Mouse (Mus musculus): ENCODE results near the gene Atg4c.

The Atg4c gene

DNA sequence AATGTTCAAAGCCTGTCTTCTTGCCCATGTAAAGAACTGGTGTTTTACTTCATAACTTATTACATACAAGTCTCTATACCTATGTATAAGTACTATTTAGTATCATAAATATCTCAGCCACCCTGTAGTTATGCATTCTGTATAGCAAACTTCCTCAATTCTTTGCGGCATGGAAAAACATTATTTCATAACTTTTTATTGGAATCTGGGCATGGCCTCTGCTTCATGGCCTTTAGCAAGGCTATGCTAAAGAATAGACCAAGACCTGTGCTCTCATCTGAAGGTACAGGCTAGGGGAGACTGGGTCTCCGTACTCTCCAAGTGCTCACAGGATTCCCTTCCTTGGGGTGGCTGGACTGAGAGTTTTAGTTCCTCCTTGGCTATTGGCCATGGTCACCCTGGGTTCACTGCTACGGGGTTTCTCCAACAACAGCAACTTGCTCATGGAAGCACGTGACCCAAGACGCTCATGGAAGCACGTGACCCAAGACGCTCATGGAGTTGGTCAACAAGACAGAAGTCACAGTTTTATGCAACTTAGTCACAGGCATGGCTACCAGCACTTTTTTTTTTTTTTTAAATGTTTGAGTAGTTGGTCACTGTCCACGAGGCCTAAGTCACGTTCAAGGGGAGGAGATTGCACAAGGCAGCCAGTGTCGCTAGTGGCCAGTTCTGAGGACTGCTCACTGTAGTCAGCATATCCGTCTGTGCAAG lies 7.2 kb upstream of the Atg4c start:
- DNase-seq (ENCODE audit: low read depth), result no peak

DNA sequence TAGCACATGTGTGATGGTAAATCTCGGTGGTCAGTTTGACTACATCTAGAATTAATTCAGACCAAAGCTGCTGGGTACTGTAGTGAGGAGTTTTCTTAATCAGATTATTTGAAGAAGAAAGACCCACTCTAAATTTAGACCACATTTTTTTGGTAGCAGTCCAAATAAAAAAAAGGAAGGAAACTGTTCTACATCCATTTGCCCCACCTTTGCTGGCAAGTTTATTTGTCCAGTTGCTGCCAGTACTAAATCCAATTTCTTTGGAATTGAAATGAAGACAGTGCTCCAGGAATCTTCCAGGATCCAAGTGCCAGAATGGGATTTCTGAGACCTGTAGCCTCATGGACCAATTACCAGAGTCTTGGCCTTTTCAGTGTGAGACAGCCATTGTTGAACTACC lies 1.1 kb upstream of the Atg4c start:
- no peak for DNase-seq (ENCODE audit: low read depth)

DNA sequence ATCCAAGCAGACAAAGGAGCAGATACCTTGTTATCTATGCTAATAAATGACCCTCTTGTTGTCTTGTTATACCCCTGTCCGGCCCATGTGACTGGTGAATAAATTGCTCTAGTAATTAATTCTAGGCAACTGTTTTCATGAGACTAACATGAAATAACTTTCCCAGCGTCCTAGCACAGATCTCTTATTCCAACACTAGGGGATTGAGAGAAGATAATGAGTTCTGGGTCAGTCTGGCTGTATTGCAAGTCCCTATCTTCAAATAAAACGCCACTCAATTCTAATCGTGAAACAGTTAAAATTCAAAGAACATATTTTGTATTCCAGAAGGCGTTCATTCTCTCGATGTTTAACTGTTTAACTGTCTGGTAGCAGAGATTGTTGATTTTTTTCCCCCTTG lies 520 bp upstream of the Atg4c start:
- no peak for DNase-seq (ENCODE audit: low read depth)

DNA sequence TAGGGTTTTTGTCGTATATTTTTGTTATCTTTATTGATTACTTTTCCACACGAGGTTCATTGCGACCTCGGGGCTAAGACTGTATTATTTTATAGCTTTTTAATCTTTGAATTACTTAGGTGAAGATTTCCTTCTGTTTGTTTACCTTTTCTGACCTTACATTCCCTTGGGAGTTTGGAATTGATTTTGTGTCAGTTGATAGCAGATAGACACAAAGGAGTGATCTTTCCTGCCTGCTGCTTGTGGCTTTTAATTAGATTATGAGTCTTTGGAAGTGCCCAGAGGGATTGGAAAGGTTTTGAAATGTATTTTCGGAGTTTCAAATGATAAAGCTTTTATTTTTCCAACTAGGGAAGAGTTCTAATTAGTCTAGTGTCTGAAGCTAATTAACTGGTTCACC lies 1.1 kb downstream of the Atg4c start:
- no peak for DNase-seq (ENCODE audit: low read depth)

DNA sequence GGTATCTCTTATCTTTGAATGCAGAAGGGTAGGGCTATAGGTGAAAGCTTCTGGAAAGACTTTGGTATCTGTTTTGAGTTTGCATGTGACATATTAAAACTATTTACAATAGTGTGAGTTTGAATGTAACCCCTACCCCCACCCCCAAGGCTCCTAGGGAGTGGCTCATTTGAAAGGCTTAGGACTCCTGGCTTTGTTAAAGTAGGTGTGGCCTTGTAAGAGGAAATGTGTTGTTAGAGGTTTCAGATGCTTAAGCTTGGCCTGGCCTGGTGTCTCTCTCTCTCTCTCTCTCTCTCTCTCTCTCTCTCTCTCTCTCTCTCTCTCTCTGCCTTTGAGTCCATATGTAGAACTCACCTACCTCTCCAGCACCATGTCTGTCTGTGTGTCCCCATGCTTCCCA lies 5.0 kb downstream of the Atg4c start:
- DNase-seq (ENCODE audit: low read depth), result no peak

DNA sequence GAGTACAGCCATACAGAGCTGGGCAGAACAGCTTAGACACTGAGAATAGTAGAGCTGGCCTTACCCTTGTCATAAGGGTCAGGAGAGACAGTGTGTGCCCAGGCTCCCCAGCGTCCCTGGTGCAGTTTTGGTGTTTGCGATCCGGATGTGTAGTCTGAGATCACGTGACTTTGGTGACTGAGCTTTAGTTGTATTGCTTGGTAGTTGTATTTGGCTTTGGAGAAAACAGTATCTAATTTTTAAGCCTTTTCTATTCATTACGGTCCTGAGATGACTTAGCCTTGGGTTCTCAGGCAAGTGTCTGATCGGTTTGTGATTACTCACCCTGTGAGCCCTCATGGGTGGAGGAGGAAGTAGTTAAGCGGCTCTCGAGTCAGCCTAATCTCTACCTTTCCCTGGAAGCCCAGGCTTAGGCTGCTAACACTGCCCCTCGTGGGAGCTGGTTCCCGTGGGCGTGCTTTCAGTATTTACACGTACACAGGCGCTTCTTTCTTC lies 6.1 kb downstream of the Atg4c start:
- DNase-seq (ENCODE audit: low read depth), result no peak

DNA sequence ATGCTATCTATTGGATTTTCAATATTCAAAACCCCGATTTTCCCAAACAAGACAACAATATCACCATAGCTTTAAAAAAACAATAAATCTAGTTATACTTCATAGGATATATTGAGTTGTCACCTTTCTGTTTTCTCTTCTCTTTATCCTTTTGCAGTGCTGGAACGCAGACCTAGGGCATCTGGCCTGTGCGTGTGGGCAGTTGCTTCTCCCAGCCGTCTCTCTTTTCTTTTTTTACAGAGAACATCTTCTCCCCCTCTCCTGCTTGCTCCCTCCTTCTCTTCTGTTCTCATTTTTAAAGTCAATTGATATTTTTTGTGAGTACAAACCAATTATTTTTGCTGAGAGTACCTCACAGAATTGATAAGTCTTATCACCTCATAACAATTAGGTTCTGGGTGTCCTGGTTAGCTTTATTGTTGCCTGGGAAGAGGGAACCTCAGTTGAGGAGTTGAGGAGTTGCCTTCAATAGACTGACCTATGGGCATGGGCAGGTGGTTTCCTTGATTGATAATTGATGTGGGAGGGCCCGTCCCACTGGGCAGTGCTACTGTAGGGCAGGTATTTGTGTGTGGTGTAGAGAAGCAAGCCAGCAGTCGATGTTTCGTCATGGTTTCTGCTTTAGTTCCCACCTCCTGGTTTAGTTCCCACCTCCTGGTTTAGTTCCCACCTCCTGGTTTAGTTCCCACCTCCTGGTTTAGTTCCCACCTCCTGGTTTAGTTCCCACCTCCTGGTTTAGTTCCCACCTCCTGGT lies 6.8 kb downstream of the Atg4c start:
- no peak for DNase-seq (ENCODE audit: low read depth)

DNA sequence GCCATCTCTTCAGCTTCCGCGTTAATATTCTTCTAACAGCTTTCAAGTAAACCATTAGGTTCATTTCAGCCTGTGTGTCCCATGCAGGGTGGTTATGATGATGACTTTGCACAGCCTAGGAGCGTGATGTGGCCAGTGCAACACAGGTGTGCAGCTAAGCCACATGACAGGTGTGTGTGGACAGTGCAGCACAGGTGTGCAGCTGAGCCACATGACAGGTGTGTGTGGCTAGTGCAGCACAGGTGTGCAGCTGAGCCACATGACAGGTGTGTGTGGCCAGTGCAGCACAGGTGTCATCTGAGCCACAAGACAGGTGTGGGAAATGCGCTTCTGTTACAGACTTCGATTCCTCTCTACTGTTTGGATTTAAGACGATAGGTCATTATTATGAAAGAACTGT lies 12.0 kb downstream of the Atg4c start:
- DNase-seq (ENCODE audit: low read depth), result no peak

DNA sequence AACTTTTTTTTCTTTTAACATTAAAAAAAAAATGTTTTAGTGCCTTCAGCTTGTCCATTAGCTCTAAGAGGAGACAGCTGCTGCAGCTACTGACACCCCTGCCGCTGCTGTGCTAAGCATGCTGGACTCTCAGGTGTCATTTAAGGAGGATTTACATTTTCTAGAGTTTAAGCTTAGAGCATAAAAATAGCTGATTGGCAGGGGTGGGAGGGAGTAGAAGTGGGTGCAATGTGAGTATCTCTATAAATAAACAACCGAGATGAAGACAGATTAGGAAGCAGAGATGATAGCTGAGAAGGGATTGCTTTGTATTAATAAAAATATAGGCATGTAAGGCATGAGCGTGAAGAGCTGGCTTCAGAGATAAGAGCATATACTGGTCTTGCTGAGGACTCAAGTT lies 12.6 kb downstream of the Atg4c start:
- no peak for DNase-seq (ENCODE audit: low read depth)

DNA sequence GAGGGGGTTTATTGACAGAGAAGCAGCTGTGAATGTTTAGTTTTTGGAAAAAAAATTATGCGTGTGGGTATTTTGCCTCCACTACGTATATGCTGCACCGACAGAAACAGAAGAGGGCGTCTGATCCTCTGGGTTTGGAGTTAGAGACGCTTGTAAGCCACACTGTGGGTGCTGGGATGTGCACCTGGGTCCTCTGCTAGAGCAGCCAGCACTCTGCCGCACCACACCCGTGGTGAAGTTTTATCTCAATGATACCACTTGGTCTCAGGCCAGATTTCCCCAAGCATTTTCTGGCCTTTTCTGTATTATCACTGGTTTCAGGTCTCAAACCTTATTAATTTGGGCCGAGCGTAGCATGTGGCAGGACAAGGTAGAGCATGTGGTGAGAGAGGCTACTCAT lies 16.4 kb downstream of the Atg4c start:
- DNase-seq (ENCODE audit: low read depth), result no peak

DNA sequence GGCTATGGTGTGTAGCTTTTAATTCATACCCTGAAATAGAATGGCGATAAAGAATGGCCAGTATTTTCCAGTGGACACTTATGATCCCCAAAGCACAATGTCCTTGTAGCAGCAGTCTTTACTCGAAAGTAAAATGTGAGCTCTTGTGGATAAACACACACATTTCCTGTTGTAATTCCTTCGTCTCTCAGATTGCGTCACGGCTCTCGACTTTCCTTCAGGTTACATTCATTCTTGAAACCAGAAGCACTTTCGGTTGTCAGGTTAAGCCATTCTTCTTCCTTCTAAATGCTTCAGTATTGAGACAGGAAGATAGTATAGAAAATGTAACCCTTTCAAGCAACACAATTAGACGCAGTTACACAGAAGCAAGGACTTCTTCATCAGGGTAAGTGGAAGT lies 17.9 kb downstream of the Atg4c start:
- DNase-seq (ENCODE audit: low read depth), result no peak

DNA sequence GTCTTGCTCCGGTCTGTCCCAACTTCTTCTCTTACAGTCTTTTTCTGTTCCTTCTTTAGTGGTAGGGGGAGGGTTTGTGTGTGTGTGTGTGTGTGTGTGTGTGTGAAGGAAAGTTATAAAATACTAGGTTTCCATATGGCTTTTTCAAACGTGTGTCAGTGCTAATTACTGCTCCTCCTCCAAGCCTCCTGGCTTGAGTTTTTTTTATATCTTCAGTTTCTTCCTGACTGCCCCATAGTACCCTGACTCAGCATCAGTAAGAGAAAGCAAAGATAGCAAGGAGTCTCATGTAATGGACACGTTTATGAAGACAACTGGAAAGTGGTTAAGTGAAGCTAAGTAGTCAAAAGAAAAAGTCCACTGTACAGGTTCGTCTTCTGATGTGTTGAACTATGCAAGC lies 19.4 kb downstream of the Atg4c start:
- DNase-seq (ENCODE audit: low read depth), result no peak

DNA sequence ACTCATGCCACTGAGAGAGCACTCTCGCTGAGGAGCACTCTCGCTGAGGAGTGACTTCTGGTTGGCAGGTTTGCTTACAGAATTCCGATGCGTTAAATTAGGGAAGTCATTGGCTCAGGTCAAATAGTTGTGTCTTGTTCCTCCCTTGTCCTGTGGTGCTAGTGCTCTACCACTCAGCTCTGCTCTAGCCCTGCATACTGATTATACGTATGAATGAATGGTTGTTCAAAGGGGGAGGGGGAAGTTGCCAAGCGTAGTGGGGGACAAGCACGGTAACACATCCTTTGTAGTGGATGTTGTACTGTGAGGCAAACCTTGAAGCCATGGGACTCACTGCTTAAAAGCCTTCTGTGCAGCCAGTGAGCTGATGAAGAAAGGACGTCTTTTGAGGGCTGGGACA lies 28.5 kb downstream of the Atg4c start:
- DNase-seq (ENCODE audit: low read depth), result no peak

DNA sequence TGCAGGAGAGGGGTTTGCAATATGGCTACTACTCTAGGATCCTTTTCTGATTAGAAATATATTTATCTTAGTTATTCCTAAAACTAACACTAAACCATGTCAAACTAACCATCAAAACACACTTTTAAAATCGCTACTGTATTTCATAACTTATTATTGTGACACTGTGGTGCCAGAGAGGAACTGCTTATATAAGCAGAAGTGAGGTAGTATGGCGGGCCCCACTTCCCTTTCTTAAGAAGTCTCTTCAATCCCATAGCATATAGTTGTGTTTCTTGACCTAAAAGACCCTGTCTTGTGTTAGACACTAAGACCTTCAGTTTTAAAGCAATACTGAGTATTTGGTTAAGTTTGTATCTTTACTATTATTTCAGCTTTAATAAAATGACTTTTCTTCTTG lies 31.1 kb downstream of the Atg4c start:
- DNase-seq (ENCODE audit: low read depth), result no peak

DNA sequence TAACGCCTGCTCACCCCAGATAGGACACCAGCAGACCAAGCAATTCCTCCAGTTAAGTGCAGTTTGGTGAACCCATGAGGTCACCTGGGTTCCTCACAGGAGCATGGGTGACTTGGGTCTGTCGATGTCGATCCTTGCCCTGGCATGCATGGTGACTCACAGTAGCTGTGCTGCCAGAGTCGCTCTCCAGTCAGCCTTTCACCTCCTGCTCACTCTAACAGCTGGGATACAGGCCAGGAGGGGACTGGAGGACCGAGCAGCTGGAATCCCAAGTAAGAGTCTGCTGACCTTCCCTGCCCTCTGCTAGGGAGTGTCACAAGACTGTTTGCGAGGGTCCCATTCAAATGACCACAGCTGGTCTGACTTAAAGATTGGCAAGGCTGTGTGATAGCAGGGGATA lies 33.5 kb downstream of the Atg4c start:
- peak; percentile 8 for DNase-seq (ENCODE audit: low read depth)

DNA sequence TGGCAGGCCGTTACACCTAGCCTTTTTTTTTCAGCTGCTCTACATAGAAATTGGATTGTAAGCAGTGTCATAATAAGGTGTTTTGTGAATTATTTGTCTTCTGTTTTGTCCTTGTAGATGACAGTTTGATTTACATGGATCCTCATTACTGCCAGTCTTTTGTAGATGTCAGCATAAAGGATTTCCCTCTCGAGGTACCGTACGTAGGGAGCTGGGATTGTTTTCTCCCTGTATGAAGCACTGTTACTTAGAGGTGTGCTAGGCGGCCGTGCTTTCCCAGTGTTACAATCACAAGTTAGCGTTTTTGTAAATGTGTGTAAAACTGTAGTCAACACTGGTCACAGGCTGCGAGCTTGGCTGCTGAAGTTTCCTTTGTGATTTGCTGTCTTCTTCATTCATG lies 35.6 kb downstream of the Atg4c start:
- DNase-seq (ENCODE audit: low read depth), result no peak

DNA sequence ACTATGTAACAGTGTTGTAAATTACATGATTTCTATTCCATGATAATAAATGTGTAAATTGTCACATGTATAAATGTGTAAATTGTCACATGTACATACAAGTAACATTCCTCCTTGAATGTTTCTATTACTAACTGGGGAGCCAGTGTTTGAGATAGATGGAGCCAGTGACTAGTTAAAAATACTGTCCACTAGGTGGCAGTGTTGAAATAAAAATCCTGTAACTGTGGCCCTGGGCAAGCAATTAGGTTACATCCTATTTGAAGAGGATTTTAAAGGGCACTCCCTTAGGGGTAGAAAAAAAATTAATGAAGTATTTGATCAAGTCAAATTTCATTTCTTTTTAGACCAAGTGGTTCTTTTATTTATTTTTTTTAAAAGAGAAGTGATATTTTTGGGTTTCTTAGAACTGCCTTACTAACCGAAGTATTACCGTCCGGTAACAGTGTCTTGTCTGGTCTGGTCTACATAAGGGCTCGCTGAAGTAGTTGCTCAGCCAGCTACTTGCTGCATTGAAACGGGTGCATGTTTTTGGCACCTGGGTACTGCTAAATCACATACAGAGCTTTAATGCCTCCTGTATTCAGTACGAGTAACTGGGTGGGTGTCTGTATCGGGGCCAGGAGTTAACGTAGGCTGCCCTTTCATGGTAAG lies 41.6 kb downstream of the Atg4c start:
- no peak for DNase-seq (ENCODE audit: low read depth)

DNA sequence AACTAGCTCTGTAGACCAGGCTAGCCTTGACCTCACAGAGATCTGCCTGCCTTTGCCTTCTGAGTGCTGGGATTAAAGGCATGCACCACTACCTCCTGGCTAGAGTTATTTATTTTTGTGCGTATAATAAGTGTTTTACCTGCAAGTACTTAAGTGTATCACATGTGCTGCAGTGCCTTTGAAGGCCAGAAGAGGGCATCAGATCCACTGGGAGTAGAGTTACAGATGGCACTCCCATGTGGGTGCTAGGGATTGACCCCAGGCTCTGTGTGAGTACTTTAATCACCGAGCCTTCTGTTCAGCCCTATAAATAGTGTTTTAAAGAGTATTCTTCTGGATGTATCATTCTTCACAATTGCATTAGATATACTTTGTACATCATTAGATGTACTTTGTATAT lies 44.6 kb downstream of the Atg4c start:
- DNase-seq (ENCODE audit: low read depth), result no peak

DNA sequence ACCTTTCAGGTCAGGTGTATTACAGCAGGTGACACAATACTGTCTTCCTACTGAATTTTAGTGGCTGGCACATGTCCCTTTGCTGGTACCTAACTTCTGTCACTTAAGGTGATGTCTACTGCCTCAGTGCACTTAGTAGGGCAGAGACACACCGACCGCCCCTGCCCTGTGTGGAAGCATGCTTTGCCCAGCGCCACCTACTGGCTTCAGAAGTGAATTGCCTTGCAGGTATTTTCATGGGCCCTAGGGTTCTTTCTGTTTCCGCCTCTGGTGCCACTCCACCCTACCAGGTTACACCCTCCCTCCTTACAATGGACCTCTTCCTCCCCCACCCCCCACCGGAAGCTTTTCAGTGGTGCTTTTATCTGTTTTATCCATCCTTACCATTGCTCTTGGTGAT lies 47.9 kb downstream of the Atg4c start:
- no peak for DNase-seq (ENCODE audit: low read depth)

DNA sequence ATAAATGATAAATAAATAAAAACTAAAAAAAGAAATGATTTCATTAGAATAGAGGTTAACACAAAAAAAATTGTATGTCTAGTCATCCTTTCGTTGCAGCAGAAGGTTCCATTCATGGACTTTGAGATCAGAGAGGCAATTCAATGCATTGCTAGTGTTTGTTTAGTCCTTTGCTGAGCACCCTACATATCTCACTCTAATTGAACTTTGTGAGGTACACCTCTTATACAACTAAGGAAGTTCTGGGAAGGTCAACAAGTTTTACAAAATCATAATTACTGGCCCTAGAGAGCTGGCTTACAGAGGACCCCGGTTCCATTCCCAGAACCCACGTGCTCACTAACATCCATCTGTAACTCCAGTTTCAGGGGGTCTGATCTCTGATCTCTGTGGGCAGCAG lies 55.6 kb downstream of the Atg4c start:
- no peak for DNase-seq (ENCODE audit: low read depth)

DNA sequence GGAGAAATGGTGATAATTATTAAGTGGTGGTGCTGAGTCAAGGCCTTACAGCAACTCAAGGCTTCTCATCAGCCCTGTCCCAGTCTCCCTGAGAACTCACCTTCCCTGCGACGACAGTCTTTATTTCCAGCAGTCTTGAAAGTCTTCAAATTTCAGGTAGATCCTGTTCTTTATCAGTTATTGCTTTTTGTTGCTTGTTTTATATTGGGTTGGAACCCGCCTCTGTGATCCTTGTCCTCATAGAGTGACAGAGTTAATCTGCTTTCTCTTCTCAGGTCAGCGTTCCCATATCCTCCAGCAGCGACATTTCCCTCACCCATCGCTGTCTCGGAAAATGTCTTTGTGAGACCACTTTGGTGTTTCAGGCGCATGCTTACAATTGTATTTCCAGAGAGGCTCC lies 56.1 kb downstream of the Atg4c start:
- DNase-seq (ENCODE audit: low read depth), result no peak

DNA sequence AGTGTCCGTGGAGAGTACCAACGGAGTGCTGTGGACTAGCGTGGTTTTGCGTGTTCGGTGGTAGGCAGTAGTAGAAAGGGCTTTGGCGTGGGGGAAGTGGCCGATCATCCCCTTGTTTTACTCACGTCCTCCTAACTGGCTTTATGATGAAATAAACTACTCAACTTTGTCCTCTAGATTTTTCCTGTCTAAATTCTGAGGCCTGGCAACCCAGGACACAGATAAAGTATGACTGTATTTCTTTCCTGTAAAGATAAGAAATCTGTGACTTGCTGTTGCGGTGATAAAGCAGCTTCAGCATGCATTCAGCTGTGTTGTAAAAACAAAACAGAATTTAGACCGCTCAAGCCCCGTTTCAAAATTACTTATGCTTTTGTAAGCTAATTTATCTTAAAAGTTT lies 59.2 kb downstream of the Atg4c start:
- no peak for DNase-seq (ENCODE audit: low read depth)

DNA sequence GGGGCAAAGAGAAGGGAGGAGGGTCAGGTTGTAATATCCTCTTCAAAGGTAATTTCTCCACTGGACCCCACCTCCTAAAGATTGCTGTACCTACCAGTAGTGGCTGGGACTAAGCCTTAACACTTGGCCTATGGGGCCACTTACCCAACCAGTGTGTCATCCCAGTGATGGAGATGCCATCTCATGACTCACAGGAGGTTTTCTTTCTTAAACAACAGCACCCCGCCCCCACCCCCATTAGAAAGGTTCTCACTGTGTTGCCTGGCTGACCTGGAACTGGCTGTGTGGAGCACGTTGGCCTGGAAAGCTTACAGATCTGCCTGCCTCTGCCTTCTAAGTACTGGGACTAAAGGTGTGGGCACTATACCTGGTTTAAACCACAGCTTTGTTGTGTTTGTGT lies 69.5 kb downstream of the Atg4c start:
- no peak for DNase-seq (ENCODE audit: low read depth)
